Mouse (Mus musculus) adrenal gland, adult (tissue): ENCODE measurements around the gene Gpr108.
"Not testable (repeated sequence)": the region's sequence is repeated elsewhere in the genome, so short reads cannot be mapped to it uniquely, and the experiment has no call there.

Experiments used
- DNase-seq, 2 experiments: peaks; one replicate each; pipeline ENCODE4 v3.0.0; 2022 to 2023; ENCODE audit warnings: low spot score in 1 of 2; ENCODE audit not compliant: inconsistent age in 2 of 2

The Gpr108 gene

DNA sequence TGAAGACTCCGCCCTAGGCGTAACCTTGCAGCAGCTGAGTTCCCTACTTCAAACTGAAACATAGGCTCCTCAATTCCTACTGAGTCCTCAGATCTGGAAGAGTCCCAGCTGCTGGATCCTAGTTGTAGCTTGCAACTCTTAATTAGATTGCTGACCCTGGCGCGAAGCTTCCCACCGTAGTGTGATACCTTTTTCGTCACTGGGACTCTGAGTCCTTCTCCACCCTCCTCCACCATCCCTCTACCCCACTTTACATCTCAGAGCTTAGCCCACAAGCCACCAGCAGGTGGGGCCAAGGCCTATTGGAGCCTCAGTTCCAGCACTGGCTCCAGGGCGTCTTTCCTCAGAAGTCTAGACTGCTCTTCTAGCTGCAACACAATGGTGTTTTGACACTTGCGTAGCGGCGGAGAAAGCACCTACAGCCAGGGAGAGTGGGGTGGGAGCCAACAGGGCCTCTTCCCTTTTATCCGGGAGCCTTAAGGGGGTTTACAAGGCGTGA is at the start of gene Gpr108:
Gene Gpr108 (minus strand): TSS at position 246 of the 499 bp plus-strand sequence.
- DNase-seq = peak; percentile 91 to 96

DNA sequence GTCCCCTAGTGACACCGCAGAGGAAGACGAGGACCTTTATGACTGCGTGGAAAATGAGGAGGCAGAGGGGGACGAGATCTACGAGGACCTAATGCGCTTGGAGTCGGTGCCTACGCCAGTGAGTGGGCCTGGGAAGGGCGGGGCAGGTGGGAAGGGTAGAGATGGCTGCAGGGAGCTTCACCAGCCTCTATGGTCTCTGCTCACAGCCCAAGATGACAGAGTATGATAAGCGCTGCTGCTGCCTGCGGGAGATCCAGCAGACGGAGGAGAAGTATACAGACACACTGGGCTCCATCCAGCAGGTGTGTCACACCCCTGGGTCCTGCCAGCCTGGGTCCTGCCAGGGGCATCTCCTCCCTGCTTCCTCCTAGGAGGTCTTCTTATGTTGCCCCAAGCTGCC is 48.8 kb upstream of the Gpr108 start:
- no peak for DNase-seq

DNA sequence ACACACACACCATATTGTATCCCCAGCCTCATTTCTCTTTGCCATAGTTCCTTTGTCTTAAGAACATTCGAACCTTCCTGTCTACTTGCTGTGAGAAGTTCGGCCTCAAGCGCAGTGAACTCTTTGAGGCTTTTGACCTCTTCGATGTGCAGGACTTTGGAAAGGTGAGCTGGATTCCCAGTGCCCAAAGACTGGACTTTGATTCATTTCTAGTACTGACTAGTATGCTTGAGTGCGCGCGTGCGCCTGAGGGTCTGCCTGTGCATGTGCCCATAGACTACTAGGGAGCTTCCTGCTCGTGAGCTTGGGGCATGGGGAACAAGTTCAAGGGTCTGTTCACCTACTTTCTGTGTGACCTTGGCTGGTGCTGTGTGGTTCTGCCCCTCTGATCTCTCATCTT is 47.7 kb upstream of the Gpr108 start:
- DNase-seq = no peak

DNA sequence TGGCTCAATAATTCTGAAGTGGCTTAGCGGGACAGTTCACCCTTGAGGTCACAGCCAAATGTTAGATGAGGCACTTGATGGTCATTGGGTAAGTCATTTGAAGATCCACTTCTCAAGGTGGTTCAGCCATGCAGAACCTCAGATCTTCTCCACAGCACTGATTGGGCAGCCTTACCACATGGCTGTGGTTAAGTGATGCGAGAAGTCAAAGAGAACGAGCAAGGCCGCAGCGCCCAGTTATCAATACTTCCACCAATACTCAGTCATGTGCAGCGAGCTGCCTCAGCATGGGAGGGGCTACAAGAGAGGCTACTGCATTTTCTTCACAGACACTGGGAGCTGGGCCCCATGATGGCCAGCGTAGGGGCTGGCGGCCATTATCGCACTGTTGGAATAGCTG is 44.7 kb upstream of the Gpr108 start:
- DNase-seq = no peak

DNA sequence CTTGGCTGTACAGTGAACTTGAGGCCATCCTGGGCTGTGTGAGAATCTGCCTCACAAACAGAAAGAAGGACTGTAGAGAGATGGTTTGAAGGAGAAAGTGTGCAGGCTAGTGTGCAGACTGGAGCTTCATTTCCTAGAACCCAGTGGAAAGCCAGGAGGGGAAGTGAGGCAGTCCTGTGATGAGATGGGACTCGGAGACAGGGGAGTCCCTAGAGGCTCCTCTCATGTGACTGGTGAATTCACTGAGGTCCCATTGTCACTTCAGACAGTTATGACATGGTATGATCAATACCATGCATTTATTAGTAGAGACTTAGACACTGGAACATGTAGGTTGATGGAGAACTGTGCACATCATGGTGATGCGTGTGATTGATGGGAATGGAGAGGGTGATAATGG is 44.1 kb upstream of the Gpr108 start:
- DNase-seq = no peak

DNA sequence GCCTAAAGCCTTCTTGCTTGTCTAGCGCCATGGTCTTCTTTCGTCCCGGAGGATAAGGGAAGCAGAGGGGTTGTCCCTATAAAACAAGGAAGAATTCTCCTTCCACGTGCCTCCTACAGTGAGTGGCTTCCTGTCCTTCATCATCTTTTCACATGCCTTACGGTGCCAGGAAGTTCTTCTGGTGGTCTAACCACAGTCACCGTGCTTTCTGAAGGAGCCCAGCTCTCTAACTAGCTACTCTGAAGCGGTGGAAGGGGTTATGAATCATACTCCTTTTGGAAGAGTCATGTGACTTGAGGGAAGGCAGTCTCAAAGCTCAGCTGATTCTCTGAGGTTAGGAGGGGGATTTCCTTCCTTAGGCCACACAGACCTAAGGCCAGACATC is 42.4 kb upstream of the Gpr108 start:
- DNase-seq = no peak

DNA sequence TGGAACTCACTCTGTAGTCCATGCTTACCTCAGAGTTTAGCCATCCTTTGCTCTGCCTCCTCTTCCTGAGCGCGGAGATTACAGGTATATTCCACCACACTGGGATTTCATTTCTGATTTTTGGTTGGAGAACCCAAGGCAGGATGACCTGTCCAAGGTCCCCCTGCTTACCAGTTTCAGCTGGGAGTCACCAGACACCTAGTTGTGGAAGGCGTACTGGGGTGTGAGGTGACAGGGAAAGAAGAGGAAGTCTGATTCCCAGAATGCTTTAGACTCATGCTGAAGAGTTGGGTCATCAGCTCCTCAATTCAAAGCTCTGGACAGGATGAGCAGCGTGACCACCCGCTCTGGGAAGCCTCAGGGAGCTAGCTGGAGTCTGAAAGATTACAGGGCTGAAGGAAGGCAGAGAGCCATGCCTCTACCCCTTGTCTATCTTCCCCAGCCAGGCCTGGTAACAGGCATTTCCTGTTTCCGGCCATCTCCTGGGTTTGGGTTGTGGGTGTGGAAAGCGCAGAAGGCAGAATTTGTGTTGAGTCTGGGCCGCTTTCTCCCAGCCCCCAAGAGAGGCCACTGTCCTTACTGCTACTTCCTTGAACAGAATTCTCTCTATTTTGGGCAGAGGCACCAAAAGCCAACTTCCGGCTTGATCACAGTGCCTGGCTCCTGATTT is 41.9 kb upstream of the Gpr108 start:
- peak in 1 of 2 experiments; percentile 33 for DNase-seq

DNA sequence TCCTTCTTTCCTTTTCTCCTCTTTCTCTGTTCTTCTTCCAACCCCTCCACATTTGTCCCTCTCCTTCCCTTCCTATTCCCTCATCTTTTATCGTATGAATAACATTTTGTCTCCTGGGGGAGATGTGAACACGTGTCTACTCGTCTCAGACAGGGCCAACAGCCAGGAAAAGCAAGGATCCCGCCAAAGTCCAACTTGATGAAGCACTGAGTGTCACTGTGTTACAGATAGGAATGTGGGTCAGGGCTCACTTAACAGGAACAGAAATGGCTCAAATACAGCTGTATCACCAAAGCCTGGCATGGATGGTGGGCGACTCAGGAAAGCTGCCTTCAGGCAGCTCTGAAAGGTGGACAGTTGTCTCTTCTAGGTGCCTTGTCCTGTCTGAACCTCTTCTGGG is 41.0 kb upstream of the Gpr108 start:
- no peak for DNase-seq

DNA sequence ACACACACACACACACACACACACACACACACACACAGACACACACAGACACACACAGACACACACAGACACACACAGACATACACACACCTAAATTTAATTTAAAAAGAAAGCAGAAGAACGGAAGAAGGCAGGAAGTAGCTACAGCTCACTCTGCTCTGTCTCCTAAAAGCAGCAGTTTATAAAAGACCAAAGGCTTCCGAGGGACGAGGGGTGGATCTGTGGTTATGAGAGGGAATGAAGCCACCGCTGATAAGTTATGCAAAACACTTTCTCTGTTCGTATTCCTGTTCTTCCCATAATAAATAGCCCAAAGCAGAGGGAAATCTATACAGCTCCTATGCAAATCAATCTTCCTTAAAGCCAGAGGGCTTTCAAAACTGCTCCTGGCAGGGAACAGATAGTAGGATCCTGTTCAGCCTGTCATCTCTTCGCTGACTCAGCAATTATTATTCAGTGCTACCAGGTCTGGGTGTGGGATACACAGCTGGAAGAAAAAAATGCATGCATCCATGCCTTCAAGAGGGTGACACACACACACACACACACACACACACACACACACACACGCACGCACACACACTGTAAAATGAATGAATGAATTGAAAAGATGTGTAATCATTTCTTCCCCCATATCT is 38.6 kb upstream of the Gpr108 start:
- DNase-seq = no peak

DNA sequence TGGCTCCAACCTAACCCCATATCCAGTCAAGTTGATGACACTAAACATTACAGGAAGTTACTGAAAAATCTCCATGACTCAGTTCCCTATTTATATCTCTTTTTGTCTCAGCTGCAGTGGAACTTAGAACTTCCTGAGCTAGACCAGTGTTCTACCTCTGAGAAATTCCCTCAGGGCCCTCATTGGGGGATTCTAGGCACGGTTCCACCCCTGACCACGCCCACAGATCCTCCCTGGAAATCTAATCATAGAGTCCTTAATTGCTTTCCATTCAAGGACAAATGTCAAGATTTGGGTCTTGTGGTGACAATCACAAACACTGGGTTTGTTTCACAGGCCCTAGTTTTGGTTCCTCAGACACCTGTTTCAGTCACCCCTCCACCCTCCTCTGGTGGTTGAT is 36.8 kb upstream of the Gpr108 start:
- no peak for DNase-seq

DNA sequence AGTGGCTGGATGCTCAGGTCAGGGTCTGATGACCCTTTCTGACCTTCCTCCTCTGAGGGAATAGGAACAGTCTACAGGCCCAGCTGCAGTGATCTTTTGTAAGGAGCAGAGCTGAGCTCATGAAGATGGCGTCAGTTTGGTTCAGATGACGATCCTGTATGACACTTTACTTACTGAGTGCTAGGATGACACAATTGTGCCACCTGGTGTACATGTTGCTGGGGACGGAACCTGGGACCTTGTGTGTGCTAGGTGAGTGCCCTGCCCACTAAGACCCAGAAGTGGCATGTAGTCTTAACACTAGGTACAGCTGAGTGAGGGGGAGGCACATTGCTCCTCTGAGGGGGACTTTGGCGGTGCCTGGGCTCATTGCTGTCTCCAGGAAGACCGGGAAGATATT is 35.7 kb upstream of the Gpr108 start:
- no peak for DNase-seq

DNA sequence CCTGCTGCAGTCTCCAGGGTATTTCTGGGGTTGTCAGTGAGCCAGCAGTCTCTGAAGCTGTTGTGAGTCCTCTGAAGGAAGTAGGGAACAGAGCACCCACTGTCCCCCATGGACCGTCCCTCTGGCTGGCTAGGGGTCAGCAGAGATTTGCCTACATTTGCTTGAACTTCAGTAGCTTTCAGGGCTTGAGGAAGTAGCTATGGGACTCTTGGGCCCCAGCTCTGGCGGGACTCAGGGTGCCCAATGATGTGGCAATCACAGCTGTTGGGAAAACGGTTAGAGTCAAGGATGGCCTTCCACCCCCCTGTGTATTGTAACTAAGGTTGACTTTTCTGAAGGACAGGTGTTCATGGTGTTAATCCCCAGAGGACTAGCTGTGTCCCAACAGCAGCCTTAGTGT is 32.2 kb upstream of the Gpr108 start:
- DNase-seq = peak in 1 of 2 experiments; percentile 65

DNA sequence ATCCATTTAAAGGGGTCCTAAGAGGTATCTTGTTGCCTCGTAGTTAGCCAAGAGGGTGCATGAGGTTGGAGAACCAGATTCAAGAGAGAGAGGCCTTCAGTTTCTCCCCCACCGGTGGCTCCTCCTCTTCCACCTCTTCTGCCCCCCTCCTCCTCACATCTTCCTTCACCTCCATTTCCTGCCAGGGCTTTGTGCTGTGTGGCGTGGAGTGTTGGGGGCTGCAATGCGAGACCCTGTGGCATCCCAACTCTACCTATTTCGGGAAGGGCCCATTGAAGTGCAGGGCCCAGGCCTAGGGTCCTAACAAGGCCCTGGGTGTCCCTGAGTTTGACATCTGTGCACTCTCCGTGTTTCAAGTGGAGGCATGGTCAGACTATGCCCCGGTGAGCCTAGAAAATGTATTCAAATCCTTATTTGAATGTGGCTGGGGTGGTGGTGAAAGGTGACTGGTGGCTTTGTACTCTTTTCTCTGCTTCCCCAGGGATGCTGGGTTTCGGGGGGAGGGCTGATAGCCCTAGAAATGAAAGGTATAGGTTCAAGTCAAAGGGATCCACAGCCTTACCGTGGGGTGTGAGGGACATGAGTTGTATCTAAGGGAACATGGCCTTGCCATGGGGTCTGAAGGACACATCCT is 31.5 kb upstream of the Gpr108 start:
- no peak for DNase-seq

DNA sequence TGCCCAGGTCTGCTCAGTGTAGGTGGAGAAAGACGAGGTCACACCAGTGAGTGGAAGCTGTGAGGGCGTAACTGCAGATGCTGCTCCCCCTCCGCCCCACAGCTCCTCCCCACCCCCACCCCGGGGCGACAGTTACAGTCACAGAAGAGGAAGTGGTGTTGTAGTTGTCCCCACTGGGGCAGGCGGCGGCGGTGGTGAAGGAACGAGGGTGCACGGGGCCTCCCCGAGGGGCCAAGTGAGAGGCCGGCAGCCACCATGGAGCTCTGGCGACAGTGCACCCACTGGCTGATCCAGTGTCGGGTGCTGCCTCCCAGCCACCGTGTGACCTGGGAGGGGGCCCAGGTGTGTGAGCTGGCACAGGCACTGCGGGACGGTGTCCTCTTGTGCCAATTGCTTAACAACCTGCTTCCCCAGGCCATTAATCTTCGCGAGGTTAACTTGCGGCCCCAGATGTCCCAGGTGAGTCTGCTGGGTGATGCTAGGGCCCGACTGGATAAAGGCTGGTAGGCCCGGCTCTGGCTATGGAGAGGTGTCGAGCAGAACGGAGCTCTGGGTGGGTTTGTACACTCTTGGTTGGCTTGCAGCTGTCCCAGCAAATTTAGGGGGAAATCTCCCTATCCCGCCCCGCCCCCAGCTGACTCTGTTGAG is 30.8 kb upstream of the Gpr108 start, which contains the start of gene Vav1:
Gene Vav1 (plus strand): TSS at position 158 of the 648 bp plus-strand sequence.
- DNase-seq = peak; percentile 36 to 58

DNA sequence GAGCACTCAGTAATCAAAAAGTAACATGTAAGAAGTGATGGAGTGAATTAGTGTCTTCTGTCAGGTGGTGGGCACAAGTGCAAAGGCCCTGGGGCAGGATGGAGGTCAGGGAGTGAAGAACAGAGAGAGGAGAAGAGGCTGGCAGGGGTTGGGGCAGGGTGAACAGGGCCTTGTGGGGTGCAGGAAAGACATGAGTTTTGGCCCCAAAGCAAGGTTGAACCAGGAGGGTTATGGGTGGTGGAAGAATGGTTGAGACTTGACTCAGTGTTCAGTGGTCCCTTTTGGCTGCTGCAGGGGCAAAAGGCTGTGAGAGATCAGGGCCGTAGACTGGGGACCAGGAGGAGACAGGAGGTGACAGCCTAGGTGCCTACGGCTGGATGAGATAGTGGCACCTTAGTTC is 30.3 kb upstream of the Gpr108 start:
- no peak for DNase-seq

DNA sequence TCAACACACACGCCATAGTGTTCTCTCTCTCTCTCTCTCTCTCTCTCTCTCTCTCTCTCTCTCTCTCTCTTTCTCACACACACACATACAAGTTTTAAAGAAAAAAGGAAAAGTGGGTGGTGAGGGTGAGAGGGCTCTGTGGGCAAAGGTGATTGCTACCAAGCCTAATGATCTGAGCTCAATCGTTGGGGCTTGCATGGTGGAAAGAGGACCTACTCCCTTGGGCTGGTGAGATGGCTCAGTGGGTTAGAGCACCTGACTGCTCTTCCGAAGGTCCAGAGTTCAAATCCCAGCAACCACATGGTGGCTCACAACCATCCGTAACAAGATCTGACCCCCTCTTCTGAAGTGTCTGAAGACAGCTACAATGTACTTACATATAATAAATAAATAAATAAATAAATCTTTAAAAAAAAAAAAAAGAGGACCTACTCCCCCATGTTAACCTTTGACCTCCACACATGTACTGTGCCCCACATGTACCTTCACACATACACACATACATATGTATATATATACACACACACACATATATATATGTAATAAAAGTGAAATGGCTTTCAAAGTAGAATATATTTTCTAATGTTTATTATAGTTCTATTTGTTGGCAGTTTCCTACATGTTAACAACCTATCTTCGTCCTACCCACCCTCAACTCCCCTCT is 29.5 kb upstream of the Gpr108 start:
- not testable (repeated sequence) for DNase-seq

DNA sequence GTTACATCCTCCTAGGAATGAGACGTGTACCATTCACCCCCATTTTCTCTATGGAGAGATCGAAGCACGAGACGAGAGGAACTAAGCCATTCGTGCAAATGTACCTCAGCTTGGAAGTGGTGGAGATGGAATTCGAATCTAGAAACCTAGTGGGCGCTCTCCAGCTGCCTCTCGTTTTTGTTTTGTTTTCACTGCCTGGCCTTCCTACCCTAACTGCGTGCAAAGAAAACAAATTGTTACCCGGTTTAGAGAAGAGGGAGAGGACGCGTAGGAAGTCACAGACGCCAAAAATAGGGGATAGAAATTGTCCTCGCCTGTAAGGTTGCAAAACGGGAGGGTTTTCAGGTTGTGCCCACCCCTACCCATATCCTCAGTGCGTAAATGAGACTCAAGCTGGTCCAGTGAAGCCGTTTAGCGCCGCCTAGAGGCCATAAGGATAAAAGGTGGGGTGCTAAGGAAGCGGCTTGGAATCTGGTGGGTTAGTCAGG is 28.4 kb upstream of the Gpr108 start:
- peak; percentile 82 to 95 for DNase-seq

DNA sequence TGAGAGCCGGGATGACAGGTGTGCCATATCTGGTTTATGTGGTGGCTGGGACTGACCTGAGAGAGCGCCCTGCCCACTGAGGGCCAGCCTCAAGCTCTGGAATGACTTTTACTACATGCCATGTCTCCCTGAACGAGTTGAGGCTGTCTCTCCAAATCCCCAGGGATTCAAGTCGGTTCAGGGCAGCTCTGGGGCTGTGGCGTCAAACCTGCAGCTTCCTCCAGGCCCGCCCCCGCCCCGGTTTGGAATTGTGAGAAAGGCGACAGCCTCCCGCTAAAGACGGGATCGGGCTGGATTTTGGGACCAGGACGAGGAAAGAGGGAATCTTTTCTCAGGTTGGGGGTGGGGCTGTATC is 27.7 kb upstream of the Gpr108 start:
- DNase-seq = peak; percentile 49 to 81

DNA sequence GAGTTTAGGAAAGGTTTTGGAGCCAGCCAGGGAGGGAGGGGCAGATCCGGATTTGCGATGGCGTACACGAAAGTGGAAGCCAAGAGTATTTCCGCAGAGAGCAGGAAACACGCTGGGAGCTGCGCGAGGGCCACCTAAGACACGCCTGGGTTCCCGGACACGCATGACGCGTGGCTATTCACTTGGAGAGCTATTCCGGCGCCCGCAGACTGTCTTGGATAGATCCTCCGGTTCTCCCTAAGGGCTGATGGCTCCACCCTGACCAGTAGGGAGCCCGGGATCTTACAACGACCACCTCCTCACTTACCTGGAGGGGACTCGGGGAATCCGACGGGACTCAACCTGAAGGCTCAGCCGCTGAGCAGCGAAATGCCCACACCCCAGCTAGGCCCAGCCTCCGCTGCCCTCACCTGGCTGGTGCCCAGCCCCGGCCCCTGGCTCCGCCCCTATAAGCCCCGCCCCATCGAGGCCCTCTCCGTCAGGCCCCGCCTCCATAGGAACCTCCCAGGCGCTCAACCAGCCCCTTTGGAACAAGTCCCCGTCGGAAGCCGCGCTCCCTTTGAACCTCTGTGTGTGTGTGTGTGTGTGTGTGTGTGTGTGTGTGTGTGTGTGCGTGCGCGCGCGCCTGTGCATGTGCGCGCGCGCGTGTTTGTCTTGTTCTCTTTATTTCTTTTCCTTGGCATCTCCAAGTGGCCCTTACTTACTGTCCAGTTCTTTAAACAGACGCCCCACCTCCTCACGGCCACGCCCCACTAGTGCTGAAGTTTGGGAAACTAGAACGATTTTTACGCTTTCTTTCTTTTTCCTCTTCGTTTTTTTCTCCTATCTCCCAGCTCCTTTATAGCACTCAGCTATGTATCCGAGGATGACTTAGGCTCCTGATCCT is 27.1 kb upstream of the Gpr108 start:
- DNase-seq = peak; percentile 95 to 98

DNA sequence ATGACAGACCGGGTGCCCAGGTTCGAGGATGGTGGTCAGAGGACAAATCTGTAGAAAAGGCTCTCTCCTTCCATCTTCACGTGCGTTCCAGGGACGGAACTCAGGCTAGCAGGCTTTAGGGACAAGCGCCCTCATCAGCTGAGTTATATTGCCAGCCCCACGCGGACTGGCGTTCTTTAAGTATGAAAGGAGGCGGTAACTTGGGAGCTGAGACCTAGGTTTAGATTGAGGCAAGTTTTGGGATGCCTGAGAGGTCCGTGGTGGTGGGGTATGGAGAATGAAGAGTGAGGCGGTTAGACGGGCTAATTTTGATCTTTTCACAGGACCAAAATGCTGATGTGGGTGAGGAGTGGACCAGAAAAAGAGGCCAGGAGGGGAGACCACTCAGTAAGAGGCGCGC is 26.4 kb upstream of the Gpr108 start:
- DNase-seq = no peak
